In genomic region chr10:54073641-54074203, GRCm38 (mm10) we compare ENCODE assay signal across 9 mouse cellular contexts. TPM values are rescaled to one million over a fixed set of nuclear protein-coding genes. Genes with fewer than 3 reads are reported as not detected.
DNase-seq lines count a peak whose midpoint lies in the region; ATAC-seq lines count a peak whose summit lies in the region.
"Had no signal": no experiment of that assay in that cellular context is flagged by ENCODE, and none has a peak within 500 bp of the region (broad histone marks: within the 10 kb centered on the region; RNA-seq: fewer than 3 reads in every experiment).

No protein-coding gene starts in this region.

- H3K27ac ChIP-seq in embryonic facial prominence, embryonic 14.5 days (replicated peaks; ENCODE audit: low read depth, low read length), result no peak overlapping the region
- peak overlapping the region; percentile 92 for H3K27ac ChIP-seq in intestine, embryonic 15.5 days
- H3K27ac ChIP-seq in liver, embryonic 15.5 days (replicated peaks), result peak overlapping the region; percentile 86

- peak; percentile 22 for DNase-seq in embryo, embryonic 10.5 days (ENCODE audit: low spot score)
- no peak for DNase-seq in embryo, embryonic 11 days
- DNase-seq in embryonic facial prominence, embryonic 14.5 days (ENCODE audit: low spot score), result peak; percentile 71
- no peak for DNase-seq in frontal cortex, adult 2 months (ENCODE audit: extremely low spot score in 1 of 2, low spot score in 1 of 2)
- no peak for DNase-seq in ovary, postnatal 10 days (ENCODE audit: low spot score)

- H3K27me3 ChIP-seq in embryonic facial prominence, embryonic 14.5 days (replicated peaks; ENCODE audit: control insufficient read depth, insufficient read depth, low read length), result no peaks in the 10 kb centered on the region; the same call in 1 of the 2 replicates
- no peaks in the 10 kb centered on the region for H3K27me3 ChIP-seq in intestine, embryonic 15.5 days (replicated peaks)
- peaks cover 12% of the 10 kb centered on the region for H3K27me3 ChIP-seq in liver, embryonic 15.5 days

- H3K4me2 ChIP-seq in embryonic facial prominence, embryonic 14.5 days (ENCODE audit: low read depth, low read length), result peak overlapping the region; percentile 98
- H3K4me2 ChIP-seq in intestine, embryonic 15.5 days (replicated peaks), result peak overlapping the region; percentile 91
- peak overlapping the region; percentile 94 for H3K4me2 ChIP-seq in liver, embryonic 15.5 days

- no peaks in the 10 kb centered on the region for H3K9me3 ChIP-seq in embryonic facial prominence, embryonic 14.5 days (ENCODE audit: control insufficient read depth, low read length)
- no peaks in the 10 kb centered on the region for H3K9me3 ChIP-seq in intestine, embryonic 15.5 days
- no peaks in the 10 kb centered on the region for H3K9me3 ChIP-seq in liver, embryonic 15.5 days (replicated peaks)

- H3K36me3 ChIP-seq in embryonic facial prominence, embryonic 14.5 days (ENCODE audit: control insufficient read depth, insufficient read depth, low read length), result no peaks in the 10 kb centered on the region
- H3K36me3 ChIP-seq in intestine, embryonic 15.5 days, result no peaks in the 10 kb centered on the region
- peaks cover 31% of the 10 kb centered on the region for H3K36me3 ChIP-seq in liver, embryonic 15.5 days (replicated peaks)
- H3K36me3 ChIP-seq: G1E had no signal

- WGBS in embryonic facial prominence, embryonic 14.5 days, result 57% methylated on average over 6 of the region's 6 CpGs
- 46% methylated on average over 6 of the region's 6 CpGs for WGBS in intestine, embryonic 15.5 days
- WGBS in liver, embryonic 15.5 days (ENCODE audit: insufficient replicate concordance), result 62% methylated on average over 6 of the region's 6 CpGs

- peaks cover 18% of the 10 kb centered on the region for H3K4me1 ChIP-seq in embryonic facial prominence, embryonic 14.5 days (ENCODE audit: control insufficient read depth, insufficient read depth, low read length)
- peaks cover 18% of the 10 kb centered on the region; the same call in 1 of the 2 replicates for H3K4me1 ChIP-seq in intestine, embryonic 15.5 days (replicated peaks)
- peaks cover 52% of the 10 kb centered on the region for H3K4me1 ChIP-seq in liver, embryonic 15.5 days (replicated peaks)

- peak overlapping the region; percentile 73 for H3K9ac ChIP-seq in embryonic facial prominence, embryonic 14.5 days (ENCODE audit: low read depth, low read length)
- H3K9ac ChIP-seq in intestine, embryonic 15.5 days, result peak overlapping the region; percentile 73
- peak overlapping the region; percentile 99 for H3K9ac ChIP-seq in liver, embryonic 15.5 days

- ATAC-seq in embryonic facial prominence, embryonic 14.5 days (ENCODE audit: low read depth), result peak; percentile 53
- peak; percentile 79 for ATAC-seq in intestine, embryonic 15.5 days
- ATAC-seq in liver, embryonic 15.5 days (ENCODE audit: insufficient read depth), result peak; percentile 4; the same call in 1 of the 2 replicates
- peak; percentile 30; the same call in 1 of the 2 replicates for ATAC-seq in neutrophil, adult 5-6 weeks (ENCODE audit: extremely low read depth, insufficient number of reproducible peaks, low FRiP score, poor library complexity, severe bottlenecking)

- H3K4me3 ChIP-seq in embryonic facial prominence, embryonic 14.5 days (ENCODE audit: low read depth, low read length), result peak overlapping the region; percentile 80
- peak overlapping the region; percentile 65 for H3K4me3 ChIP-seq in intestine, embryonic 15.5 days (replicated peaks)
- peak overlapping the region; percentile 100 for H3K4me3 ChIP-seq in liver, embryonic 15.5 days (replicated peaks)

RNA-seq across cellular contexts. Expression of gene Man1a, which starts 2.7 kb away (rescaled TPM):
- 11.3 and 12.8 TPM in 2 replicates for polyA plus RNA-seq in embryonic facial prominence, embryonic 14.5 days (2014; fragmentation: Nextera tagmentation; extraction: Ambion mirVana)
- 14.6 TPM in 2 replicates for polyA plus RNA-seq in intestine, embryonic 15.5 days (2015; fragmentation: Nextera tagmentation; extraction: Ambion mirVana)
- polyA plus RNA-seq in liver, embryonic 15.5 days (2015; fragmentation: Nextera tagmentation; extraction: Ambion mirVana), result 12.0 and 14.4 TPM in 2 replicates
- 271 and 280 TPM in 2 replicates for total RNA-seq in neutrophil, adult 5-6 weeks (2017)
- polyA plus RNA-seq in frontal cortex, adult 2 months (2012; rRNA removed), result 18.4 and 22.1 TPM in 2 replicates

Comparison
In these comparisons a context has a peak if more than half of its experiments do, and no peak if none do; other contexts are left out.
1. DNase-seq: peak in embryo, embryonic 10.5 days (single experiment) and embryonic facial prominence, embryonic 14.5 days (single experiment); none in embryo, embryonic 11 days (single experiment), frontal cortex, adult 2 months (0 of 2) and ovary, postnatal 10 days (single experiment).
2. ATAC-seq: peak in every context shown above with its lines; median percentile 79 in intestine, embryonic 15.5 days; 53 in embryonic facial prominence, embryonic 14.5 days; 30 in neutrophil, adult 5-6 weeks; 4 in liver, embryonic 15.5 days.
3. Peak in every context shown above with its lines, with median percentiles within 50 percentile points of each other: H3K4me2 ChIP-seq, H3K4me3 ChIP-seq and H3K9ac ChIP-seq.